Mouse (Mus musculus): Measurements from ENCODE around the gene Tmem107.

- no peak for TF ChIP-seq CTCF (IDR thresholded peaks at IDR 0.05; ENCODE audit: low read depth, low read length)
- no peak for TF ChIP-seq TAL1 (conservative IDR thresholded peaks at IDR 0.05; ENCODE audit: low read depth, low read length)
- no peak for TF ChIP-seq GATA2 (IDR thresholded peaks at IDR 0.05; ENCODE audit: borderline replicate concordance, low read depth, low read length)
- no peak for TF ChIP-seq POLR2AphosphoS5 (IDR thresholded peaks at IDR 0.05; ENCODE audit: insufficient replicate concordance, low read depth, low read length)
Measured at GRCm38 (mm10) chr11:69110319-69111046, 39.9 kb downstream of the Tmem107 start.
